Mouse (Mus musculus): ENCODE measurements around the gene Itpr3. TPM values are rescaled to one million over a fixed set of nuclear protein-coding genes. Genes with fewer than 3 reads are reported as not detected.

Itpr3 gene
- total RNA-seq, 1 experiment, result 44.1 TPM

DNA sequence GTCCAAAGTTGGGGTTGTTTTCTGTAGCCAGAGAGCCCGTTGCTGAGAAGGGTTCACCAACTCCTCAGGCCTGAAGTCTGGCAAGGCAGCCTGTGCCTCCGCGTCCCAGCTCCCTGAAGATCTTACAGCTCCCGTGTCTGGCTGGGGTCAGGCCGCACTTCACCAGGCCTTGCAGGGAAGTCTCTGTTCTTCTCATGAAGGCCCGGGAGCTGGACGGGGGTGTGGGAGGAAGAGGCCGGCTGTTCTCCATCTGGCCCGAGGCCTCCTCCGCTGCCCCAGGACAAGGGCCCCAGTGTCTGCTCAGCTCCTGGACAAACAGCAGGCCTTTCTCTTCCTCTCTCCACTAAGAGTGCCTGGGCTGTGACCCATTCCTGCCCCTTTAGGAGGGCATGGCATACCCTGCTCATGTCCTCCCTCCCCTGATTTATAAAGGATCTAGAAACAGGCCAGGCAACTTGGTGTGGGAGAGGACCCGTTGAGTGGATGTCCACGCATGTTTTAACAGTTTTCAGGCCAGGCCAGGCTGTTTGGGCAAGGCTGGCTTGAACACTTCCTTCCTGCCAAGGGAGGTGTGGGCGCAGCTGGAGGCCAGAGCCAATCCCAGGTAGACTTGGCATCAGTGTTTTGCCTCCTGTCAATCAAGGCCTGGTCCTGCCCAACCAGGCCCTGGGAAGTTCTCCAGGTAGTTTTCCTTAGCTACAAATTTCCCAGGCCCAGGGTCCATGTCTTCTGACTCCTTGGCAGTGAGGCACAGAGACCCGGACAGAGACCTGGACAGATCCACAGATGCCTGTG, 8.5 kb upstream of the Itpr3 start:
- no peak for DNase-seq (ENCODE audit: low read depth, low spot score)

DNA sequence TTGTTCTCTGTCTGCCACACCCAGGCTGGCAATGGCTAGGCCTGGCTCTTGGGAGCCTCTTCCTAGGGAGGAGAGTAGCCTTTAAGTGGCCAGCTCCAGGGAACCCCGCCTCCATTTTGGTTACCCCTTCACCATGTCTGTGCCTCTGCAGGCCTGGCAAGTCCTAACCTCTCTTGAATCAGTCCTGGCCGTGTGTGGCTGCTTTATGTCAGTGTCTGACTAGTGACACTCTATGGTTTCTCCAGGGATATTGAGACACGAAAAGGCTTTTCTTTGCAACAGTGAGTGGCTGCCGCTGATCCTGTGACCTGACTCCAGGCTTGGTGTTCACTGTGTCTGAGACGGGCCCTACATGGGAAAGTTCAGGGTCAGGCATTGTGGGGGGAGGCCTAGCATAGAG, 6.3 kb upstream of the Itpr3 start:
- no peaks in the 10 kb centered on the region for H3K9me3 ChIP-seq (ENCODE audit: control insufficient read depth, insufficient read depth, low read depth, low read length)
- in situ Hi-C loops (cut with MboI; ENCODE audit: low sequenced_read_pairs in 2 of 2, unreplicated experiment in 2 of 2), result no loop called here
- H3K4me3 ChIP-seq (ENCODE audit: insufficient read depth in 1 of 2, low read depth in 1 of 2, low read length in 2 of 2, poor library complexity in 1 of 2, severe bottlenecking in 1 of 2), result no peak overlapping the region
- peak overlapping the region; percentile 27; the same call in 1 of the 2 replicates for H3K27ac ChIP-seq (ENCODE audit: insufficient read depth, low read depth, low read length, poor library complexity, severe bottlenecking)
- no peak for DNase-seq (ENCODE audit: low read depth, low spot score)
- H3K9ac ChIP-seq (ENCODE audit: insufficient read depth, low read depth, low read length, poor library complexity, severe bottlenecking), result peak overlapping the region; percentile 42; the same call in 1 of the 2 replicates
- H3K4me1 ChIP-seq (ENCODE audit: control insufficient read depth in 2 of 2, insufficient read depth in 2 of 2, low read length in 2 of 2, poor library complexity in 1 of 2), result peaks cover 7 to 40% of the 10 kb centered on the region in 2 experiments; a peak in 3 of 4 replicates
- no peaks in the 10 kb centered on the region for H3K36me3 ChIP-seq (ENCODE audit: control insufficient read depth, insufficient read depth, low read length, poor library complexity, severe bottlenecking)
- TF ChIP-seq HCFC1 (IDR thresholded peaks at IDR 0.05; ENCODE audit: borderline replicate concordance, insufficient read depth, low read length), result no peak
- no peak for TF ChIP-seq ZC3H11A (IDR thresholded peaks at IDR 0.05; ENCODE audit: borderline replicate concordance, low read depth, low read length)
- no peak for TF ChIP-seq CHD2 (IDR thresholded peaks at IDR 0.05; ENCODE audit: low read depth, low read length)

More for the DNA sequence above, 8.5 kb upstream of the Itpr3 start:
- Histone ChIP-seq H3K27ac (ENCODE audit: insufficient read depth, low read depth, low read length, poor library complexity, severe bottlenecking) (peak overlapping the region; percentile 88), H3K4me1 (ENCODE audit: control insufficient read depth in 2 of 2, insufficient read depth in 2 of 2, low read length in 2 of 2, poor library complexity in 1 of 2) (peaks cover 7 to 51% of the 10 kb centered on the region in 2 experiments; a peak in 3 of 4 replicates), H3K36me3 (ENCODE audit: control insufficient read depth, insufficient read depth, low read length, poor library complexity, severe bottlenecking) (no peaks in the 10 kb centered on the region), H3K4me3 (ENCODE audit: insufficient read depth in 1 of 2, low read depth in 1 of 2, low read length in 2 of 2, poor library complexity in 1 of 2, severe bottlenecking in 1 of 2) (peak overlapping the region in 1 of 2 experiments; percentile 44; a peak in 2 of 4 replicates), H3K9me3 (ENCODE audit: control insufficient read depth, insufficient read depth, low read depth, low read length) (no peaks in the 10 kb centered on the region), H3K9ac (ENCODE audit: insufficient read depth, low read depth, low read length, poor library complexity, severe bottlenecking) (peak overlapping the region; percentile 71; the same call in 1 of the 2 replicates)
- no peak for TF ChIP-seq MAFK (IDR thresholded peaks at IDR 0.05; ENCODE audit: insufficient read depth, low read depth, low read length)
- no peak for TF ChIP-seq HCFC1 (IDR thresholded peaks at IDR 0.05; ENCODE audit: borderline replicate concordance, insufficient read depth, low read length)
- no peak for TF ChIP-seq ZNF384 (IDR thresholded peaks at IDR 0.05; ENCODE audit: low read depth, low read length)
- TF ChIP-seq ZC3H11A (IDR thresholded peaks at IDR 0.05; ENCODE audit: borderline replicate concordance, low read depth, low read length), result no peak
- TF ChIP-seq CHD2 (IDR thresholded peaks at IDR 0.05; ENCODE audit: low read depth, low read length), result no peak
- in situ Hi-C loops (cut with MboI; ENCODE audit: low sequenced_read_pairs in 2 of 2, unreplicated experiment in 2 of 2), result no loop called here

DNA sequence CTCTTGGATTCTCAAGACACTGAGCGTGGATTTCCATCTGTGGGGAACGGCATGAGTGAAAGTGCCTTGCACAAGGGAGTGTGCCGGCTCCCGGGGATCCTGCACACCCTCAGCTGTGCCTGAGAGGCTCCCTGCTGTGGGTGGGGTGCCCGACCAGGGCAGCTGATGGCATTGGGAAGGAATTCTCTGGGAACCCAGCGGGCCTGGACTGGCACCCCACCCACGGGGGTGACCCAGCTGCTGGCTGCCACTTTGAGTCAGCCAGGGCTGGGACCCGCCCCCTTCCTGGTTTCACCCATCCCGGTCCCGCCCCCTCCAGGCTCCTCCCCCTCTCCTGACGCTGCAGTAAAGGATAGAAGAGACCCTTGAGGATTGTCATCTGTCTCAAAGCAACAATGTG, 5.6 kb upstream of the Itpr3 start:
- H3K9ac ChIP-seq (ENCODE audit: insufficient read depth, low read depth, low read length, poor library complexity, severe bottlenecking), result peak overlapping the region; percentile 42; the same call in 1 of the 2 replicates
- peak overlapping the region in 1 of 2 experiments; percentile 58; a peak in 2 of 4 replicates for H3K4me3 ChIP-seq (ENCODE audit: insufficient read depth in 1 of 2, low read depth in 1 of 2, low read length in 2 of 2, poor library complexity in 1 of 2, severe bottlenecking in 1 of 2)
- TF ChIP-seq ZC3H11A (IDR thresholded peaks at IDR 0.05; ENCODE audit: borderline replicate concordance, low read depth, low read length) (no peak), ZNF384 (IDR thresholded peaks at IDR 0.05; ENCODE audit: low read depth, low read length) (no peak), HCFC1 (IDR thresholded peaks at IDR 0.05; ENCODE audit: borderline replicate concordance, insufficient read depth, low read length) (no peak), CHD2 (IDR thresholded peaks at IDR 0.05; ENCODE audit: low read depth, low read length) (no peak), MAFK (IDR thresholded peaks at IDR 0.05; ENCODE audit: insufficient read depth, low read depth, low read length) (no peak)
- H3K9me3 ChIP-seq (ENCODE audit: control insufficient read depth, insufficient read depth, low read depth, low read length), result no peaks in the 10 kb centered on the region
- peak overlapping the region; percentile 37; the same call in 1 of the 2 replicates for H3K27ac ChIP-seq (ENCODE audit: insufficient read depth, low read depth, low read length, poor library complexity, severe bottlenecking)
- in situ Hi-C loops (cut with MboI; ENCODE audit: low sequenced_read_pairs in 2 of 2, unreplicated experiment in 2 of 2), result no loop called here
- no peaks in the 10 kb centered on the region for H3K36me3 ChIP-seq (ENCODE audit: control insufficient read depth, insufficient read depth, low read length, poor library complexity, severe bottlenecking)
- DNase-seq (ENCODE audit: low read depth, low spot score), result no peak
- H3K4me1 ChIP-seq (ENCODE audit: control insufficient read depth in 2 of 2, insufficient read depth in 2 of 2, low read length in 2 of 2, poor library complexity in 1 of 2), result peaks cover 7 to 40% of the 10 kb centered on the region in 2 experiments; a peak in 3 of 4 replicates

DNA sequence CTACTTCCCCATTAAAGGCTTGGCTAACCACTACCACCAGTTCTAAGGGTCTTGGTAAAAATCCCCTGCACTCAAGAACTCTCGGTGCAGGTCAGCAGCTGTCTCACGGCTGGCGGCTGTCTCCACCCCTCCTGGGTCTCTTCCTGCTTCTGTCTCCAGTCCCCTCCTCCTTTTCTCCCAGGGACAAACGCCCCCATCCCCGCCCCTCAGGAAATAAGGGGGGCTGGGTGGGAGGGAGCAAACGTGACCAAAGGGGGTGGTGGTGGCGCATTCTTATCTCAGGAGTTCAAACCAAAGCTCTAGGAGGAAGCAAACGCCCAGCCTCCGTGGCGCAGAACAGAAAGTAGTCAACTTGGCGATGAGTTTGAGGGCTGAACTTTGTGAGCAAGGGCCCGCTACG, 934 bp upstream of the Itpr3 start:
- in situ Hi-C loops (cut with MboI; ENCODE audit: low sequenced_read_pairs in 2 of 2, unreplicated experiment in 2 of 2), result no loop called here
- peaks cover 4 to 43% of the 10 kb centered on the region in 2 experiments; a peak in 3 of 4 replicates for H3K4me1 ChIP-seq (ENCODE audit: control insufficient read depth in 2 of 2, insufficient read depth in 2 of 2, low read length in 2 of 2, poor library complexity in 1 of 2)
- peak overlapping the region; percentile 79; the same call in 1 of the 2 replicates for H3K9ac ChIP-seq (ENCODE audit: insufficient read depth, low read depth, low read length, poor library complexity, severe bottlenecking)
- DNase-seq (ENCODE audit: low read depth, low spot score), result no peak
- TF ChIP-seq ZC3H11A (IDR thresholded peaks at IDR 0.05; ENCODE audit: borderline replicate concordance, low read depth, low read length) (no peak), HCFC1 (IDR thresholded peaks at IDR 0.05; ENCODE audit: borderline replicate concordance, insufficient read depth, low read length) (0 out of 2 replicates have a peak, but pooled peaks have one; percentile 23)
- no peaks in the 10 kb centered on the region; the same call in 1 of the 2 replicates for H3K36me3 ChIP-seq (ENCODE audit: control insufficient read depth, insufficient read depth, low read length, poor library complexity, severe bottlenecking)
- H3K9me3 ChIP-seq (ENCODE audit: control insufficient read depth, insufficient read depth, low read depth, low read length), result no peaks in the 10 kb centered on the region
- peak overlapping the region; percentile 68 to 85 for H3K4me3 ChIP-seq (ENCODE audit: insufficient read depth in 1 of 2, low read depth in 1 of 2, low read length in 2 of 2, poor library complexity in 1 of 2, severe bottlenecking in 1 of 2)
- H3K27ac ChIP-seq (ENCODE audit: insufficient read depth, low read depth, low read length, poor library complexity, severe bottlenecking), result peak overlapping the region; percentile 93

All from ES-E14 (cell line).